Mouse (Mus musculus) spleen, adult 18-20 months (tissue): ENCODE results near the gene Rnaset2b.
"Not testable (repeated sequence)": the region's sequence is repeated elsewhere in the genome, so short reads cannot be mapped to it uniquely, and the experiment has no call there.

ENCODE experiments used
- DNase-seq, 2 experiments: peaks; one replicate each; pipeline ENCODE4 v3.0.0; 2022; ENCODE audit warnings: mixed read lengths in 2 of 2

Gene Rnaset2b

GRCm38 (mm10) chr17:6986118-6986517, 15.7 kb downstream of the Rnaset2b start:
- not testable (repeated sequence) for DNase-seq

DNA sequence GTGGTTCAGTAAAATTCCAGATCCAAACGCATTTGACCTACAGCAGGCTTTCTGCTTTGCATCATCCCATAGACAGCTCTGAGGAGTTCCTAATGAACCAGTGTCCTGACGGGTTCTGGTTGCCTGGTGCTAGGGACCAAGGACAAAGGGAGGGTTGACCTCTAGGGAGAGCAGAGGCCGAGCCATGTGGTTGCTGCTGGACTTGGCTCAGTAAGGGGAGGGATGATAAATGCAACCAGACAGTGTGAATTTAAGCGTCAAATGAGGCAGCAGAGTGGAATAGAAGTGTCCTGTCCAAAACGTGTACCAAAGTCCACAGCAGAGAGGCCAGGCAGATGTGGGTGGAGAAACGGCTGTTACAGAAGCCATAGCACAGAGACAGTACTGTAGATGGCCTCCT, 25.1 kb downstream of the Rnaset2b start:
- not testable (repeated sequence) for DNase-seq

DNA sequence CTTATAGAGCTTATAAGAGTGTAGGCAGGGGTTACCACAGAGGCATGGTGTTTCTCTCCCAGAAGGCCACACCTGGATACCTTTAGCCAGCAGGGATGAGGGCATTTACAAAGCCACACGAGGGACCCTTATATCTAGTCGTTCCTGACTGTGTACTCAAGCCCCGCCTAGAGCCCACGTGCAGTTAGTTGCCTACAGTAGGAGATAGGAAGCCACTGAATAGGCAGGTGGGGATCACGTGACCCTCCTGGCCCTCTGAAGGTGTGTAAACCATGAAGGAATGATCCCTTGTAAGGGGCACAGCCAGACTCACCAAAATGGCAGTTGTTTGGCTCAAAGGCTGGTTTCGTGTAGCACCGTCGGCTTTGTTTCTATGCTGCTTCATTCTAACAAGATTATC, 26.4 kb downstream of the Rnaset2b start:
- not testable (repeated sequence) for DNase-seq

DNA sequence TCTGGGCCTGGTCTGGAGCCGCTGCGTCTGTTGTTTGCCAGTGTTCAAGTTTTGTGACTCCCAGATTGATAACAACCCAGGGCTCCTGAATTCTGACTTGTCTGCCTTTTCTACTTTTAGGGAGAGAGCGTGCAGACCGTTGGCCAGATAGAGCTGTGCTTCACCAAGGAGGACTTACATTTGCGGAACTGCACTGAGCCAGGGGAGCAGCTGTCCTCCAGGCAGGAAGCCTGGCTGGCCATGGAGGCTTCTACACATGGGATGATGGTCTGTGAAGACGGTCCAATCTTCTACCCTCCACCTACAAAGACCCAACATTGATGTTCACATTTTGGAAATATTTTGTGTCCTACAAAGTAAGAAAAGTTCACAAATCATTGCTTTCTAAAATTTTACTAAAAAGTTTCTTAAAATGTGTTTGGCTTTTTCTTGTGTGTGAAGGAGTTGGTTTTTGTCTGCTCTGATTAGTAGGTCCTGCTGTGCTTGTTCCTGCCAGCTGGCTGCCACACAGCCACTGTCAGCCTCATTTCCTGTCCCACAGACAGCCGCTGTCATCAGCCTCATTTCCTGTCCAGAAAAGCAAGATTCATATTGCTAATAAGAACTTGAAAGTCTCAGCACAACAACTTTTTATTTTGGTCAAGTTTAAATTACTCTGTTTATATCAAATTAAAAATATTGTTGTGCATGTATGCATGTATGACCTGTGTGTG, 27.5 kb downstream of the Rnaset2b start:
- not testable (repeated sequence) for DNase-seq

GRCm38 (mm10) chr17:7001790-7002585, 31.6 kb downstream of the Rnaset2b start:
- DNase-seq: not testable (repeated sequence)

GRCm38 (mm10) chr17:7003392-7003791, 33.0 kb downstream of the Rnaset2b start:
- not testable (repeated sequence) for DNase-seq

GRCm38 (mm10) chr17:7005646-7006045, 35.2 kb downstream of the Rnaset2b start:
- DNase-seq: not testable (repeated sequence)

DNA sequence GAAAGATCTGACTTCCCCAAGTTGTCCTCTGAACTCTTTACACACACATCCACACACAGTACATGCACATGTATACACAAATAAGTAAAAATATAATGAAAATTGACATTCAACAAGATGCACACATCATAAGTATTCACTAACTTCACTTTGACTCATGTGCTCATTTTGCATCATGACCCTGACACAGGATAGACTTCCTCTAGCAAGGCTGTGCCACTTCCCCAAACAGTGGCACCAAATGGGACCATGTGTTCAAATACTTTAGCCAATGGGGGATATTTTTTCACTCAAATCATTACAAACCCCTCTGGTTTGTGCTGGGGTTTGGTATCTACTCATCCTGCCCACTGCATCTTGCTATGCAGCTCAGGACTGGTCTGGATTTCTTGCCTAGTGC, 38.5 kb downstream of the Rnaset2b start:
- not testable (repeated sequence) for DNase-seq

DNA sequence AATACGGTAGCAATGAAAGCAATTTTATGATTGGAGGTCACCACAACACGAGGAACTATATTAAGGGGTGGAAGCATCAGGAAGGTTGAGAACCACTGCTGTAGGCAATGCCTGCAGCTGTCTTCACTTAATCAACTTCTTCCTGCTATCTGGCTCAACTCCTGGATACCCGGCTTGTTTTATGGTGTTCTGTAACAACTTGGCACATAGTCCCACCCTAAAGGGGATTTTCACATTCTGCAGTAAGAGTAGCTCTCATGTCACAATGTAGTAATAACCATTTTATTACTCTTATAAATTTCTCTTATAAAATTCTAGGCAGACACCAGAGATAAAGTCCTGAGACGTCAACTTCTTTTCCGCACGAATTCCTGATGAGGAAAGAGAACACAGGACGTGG, 39.0 kb downstream of the Rnaset2b start:
- DNase-seq: not testable (repeated sequence)

GRCm38 (mm10) chr17:7009901-7010300, 39.5 kb downstream of the Rnaset2b start:
- DNase-seq: not testable (repeated sequence)

- DNase-seq: not testable (repeated sequence)
Observed at GRCm38 (mm10) chr17:7014190-7014589, 43.8 kb downstream of the Rnaset2b start.

GRCm38 (mm10) chr17:7025257-7025656, 54.8 kb downstream of the Rnaset2b start, which contains the start of gene Gm1604a:
Gene Gm1604a (plus strand): TSS chr17:7025568.
- DNase-seq: not testable (repeated sequence)

GRCm38 (mm10) chr17:7025764-7026346, 55.4 kb downstream of the Rnaset2b start:
- DNase-seq: not testable (repeated sequence)

DNA sequence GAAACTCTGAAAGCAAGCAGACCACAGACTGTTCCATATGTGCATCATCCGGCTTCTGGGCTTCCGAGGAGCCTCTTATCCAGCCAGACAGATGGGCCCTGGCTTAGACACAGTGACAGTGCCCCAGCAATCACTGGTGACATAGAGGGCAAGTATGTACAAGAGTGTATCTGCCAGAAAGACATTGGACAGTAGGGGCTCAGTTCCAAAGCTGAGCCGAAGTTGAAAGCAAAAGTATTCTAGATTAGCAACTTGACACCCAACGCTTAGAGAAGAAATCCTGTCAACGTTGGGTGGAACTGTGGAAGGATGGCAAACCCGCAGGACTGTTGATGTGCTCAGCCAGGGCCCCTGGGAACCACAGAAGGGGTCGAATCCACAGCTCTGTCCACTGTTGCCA, 59.8 kb downstream of the Rnaset2b start:
- not testable (repeated sequence) for DNase-seq

GRCm38 (mm10) chr17:7030622-7031174, 60.3 kb downstream of the Rnaset2b start:
- DNase-seq: not testable (repeated sequence)

DNA sequence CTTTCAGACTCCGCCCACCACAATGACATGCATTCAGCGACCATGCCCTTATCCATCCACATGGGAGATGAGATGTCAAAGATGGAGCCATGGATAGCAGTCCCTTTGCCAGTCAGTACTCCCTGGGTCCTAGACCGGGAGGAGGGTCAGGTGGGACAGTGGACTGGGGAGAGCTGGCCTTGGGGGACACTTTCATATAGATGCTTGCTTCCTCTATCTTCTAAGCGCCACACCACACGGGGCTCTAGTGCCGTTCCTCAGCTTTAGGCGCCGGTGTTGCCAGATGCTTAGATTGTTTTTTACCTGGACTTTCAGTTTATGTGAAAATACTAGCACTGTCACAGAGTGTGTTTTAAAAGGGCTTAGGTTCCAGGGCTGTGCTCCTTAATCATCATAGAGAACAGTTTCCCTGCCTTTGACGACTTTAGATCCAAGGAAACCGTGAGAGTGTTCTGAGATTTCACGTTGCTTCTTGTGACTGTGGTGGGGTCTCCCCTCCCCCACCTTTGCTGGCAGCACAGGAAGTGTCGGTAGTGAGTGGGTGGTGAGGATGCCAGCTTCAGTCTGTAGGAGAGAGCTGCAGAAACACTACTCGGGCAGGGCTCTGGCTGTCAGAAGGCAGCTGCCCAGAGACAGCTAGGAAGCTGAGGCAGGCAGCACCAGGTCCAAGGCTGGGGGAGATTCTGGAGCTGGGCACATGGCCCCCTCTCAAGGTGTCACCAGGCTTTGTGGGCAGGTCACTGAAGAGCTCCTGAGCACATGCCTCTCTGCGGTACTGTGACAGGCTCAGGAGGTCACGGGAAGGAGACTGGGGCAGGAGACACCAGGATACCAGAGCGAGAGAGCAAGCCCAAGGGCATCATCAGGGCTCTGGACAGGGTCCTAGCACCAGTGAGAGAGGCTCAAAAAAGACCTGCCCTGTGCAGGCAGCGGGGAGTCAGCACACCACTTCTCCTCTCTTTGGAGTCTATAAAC, 63.0 kb downstream of the Rnaset2b start:
- DNase-seq: not testable (repeated sequence)
